ENCODE assay signal across 8 mouse cellular contexts in genomic region chr4:132960864-132961639, GRCm38 (mm10). TPM values are rescaled to one million over a fixed set of nuclear protein-coding genes. Genes with fewer than 3 reads are reported as not detected.
DNase-seq lines count a peak whose midpoint lies in the region; ATAC-seq lines count a peak whose summit lies in the region.

No protein-coding gene starts in this region.

- no peak overlapping the region for H3K4me3 ChIP-seq in midbrain, embryonic 10.5 days
- no peak overlapping the region for H3K4me3 ChIP-seq in midbrain, embryonic 13.5 days (replicated peaks)
- no peak overlapping the region for H3K4me3 ChIP-seq in forebrain, embryonic 11.5 days (ENCODE audit: low read depth, low read length)

- H3K9me3 ChIP-seq in midbrain, embryonic 10.5 days (replicated peaks), result no peaks in the 10 kb centered on the region
- H3K9me3 ChIP-seq in midbrain, embryonic 13.5 days, result no peaks in the 10 kb centered on the region
- H3K9me3 ChIP-seq in forebrain, embryonic 11.5 days (ENCODE audit: control insufficient read depth, low read length), result no peaks in the 10 kb centered on the region

- DNase-seq in midbrain, embryonic 10.5 days (ENCODE audit: low spot score), result no peak
- DNase-seq in gastrocnemius, postnatal 25 days, result peak; percentile 27
- DNase-seq in kidney, adult 9 months, result peak; percentile 52
- DNase-seq in spleen, adult 18-20 months, result no peak
- no peak for DNase-seq in spleen, postnatal 14 days (ENCODE audit: low spot score in 2 of 2)
- no peak for DNase-seq in forebrain, embryonic 11.5 days (ENCODE audit: low spot score)

- H3K4me2 ChIP-seq in midbrain, embryonic 13.5 days (replicated peaks), result no peak overlapping the region
- H3K4me2 ChIP-seq in forebrain, embryonic 11.5 days (ENCODE audit: low read depth, low read length, severe bottlenecking), result no peak overlapping the region

- H3K4me1 ChIP-seq in midbrain, embryonic 10.5 days, result peaks cover 55% of the 10 kb centered on the region
- H3K4me1 ChIP-seq in midbrain, embryonic 13.5 days (replicated peaks), result peaks cover 35% of the 10 kb centered on the region
- peaks cover 15% of the 10 kb centered on the region for H3K4me1 ChIP-seq in forebrain, embryonic 11.5 days (replicated peaks; ENCODE audit: control insufficient read depth, insufficient read depth, low read length)

- H3K27ac ChIP-seq in midbrain, embryonic 10.5 days (replicated peaks), result peak overlapping the region; percentile 83
- H3K27ac ChIP-seq in midbrain, embryonic 13.5 days, result no peak overlapping the region
- no peak overlapping the region for H3K27ac ChIP-seq in forebrain, embryonic 11.5 days (ENCODE audit: low read depth, low read length)

- H3K36me3 ChIP-seq in midbrain, embryonic 10.5 days, result no peaks in the 10 kb centered on the region
- H3K36me3 ChIP-seq in midbrain, embryonic 13.5 days, result no peaks in the 10 kb centered on the region
- no peaks in the 10 kb centered on the region for H3K36me3 ChIP-seq in forebrain, embryonic 11.5 days (ENCODE audit: control insufficient read depth, insufficient read depth, low read length)

- no peak for ATAC-seq in midbrain, embryonic 13.5 days
- peak; percentile 41 for ATAC-seq in monocyte, adult 5-6 weeks (replicated peaks; ENCODE audit: insufficient number of reproducible peaks, low FRiP score, low TSS enrichment, poor library complexity, severe bottlenecking)
- no peak for ATAC-seq in forebrain, embryonic 11.5 days (replicated peaks; ENCODE audit: low FRiP score)

- H3K27me3 ChIP-seq in midbrain, embryonic 10.5 days (ENCODE audit: low read depth, poor library complexity, severe bottlenecking), result no peaks in the 10 kb centered on the region; the same call in 1 of the 2 replicates
- H3K27me3 ChIP-seq in midbrain, embryonic 13.5 days, result no peaks in the 10 kb centered on the region
- no peaks in the 10 kb centered on the region for H3K27me3 ChIP-seq in forebrain, embryonic 11.5 days (ENCODE audit: control insufficient read depth, insufficient read depth, low read length)

- WGBS in midbrain, embryonic 10.5 days, result 68% methylated on average over 13 of the region's 13 CpGs
- WGBS in midbrain, embryonic 13.5 days, result 69% methylated on average over 13 of the region's 13 CpGs
- WGBS in forebrain, embryonic 11.5 days, result 76% methylated on average over 13 of the region's 13 CpGs

- H3K9ac ChIP-seq in midbrain, embryonic 13.5 days (replicated peaks), result no peak overlapping the region
- no peak overlapping the region for H3K9ac ChIP-seq in forebrain, embryonic 11.5 days (ENCODE audit: low read length)

RNA-seq across cellular contexts. Expression of gene Fgr, which starts 12.8 kb away (rescaled TPM):
- 0.05 and 0.10 TPM in 2 replicates for polyA plus RNA-seq in midbrain, embryonic 10.5 days (2016; fragmentation: Nextera tagmentation; extraction: Ambion mirVana)
- polyA plus RNA-seq in midbrain, embryonic 13.5 days (2015; fragmentation: Nextera tagmentation; extraction: Ambion mirVana), result 0.12 TPM in 1 of 2 replicates, not detected in the other
- total RNA-seq in gastrocnemius, postnatal 25 days (2021), result under 1 TPM in 1 of 2 experiments, not detected in 1; 0.43 TPM
- 266 TPM in 3 replicates for total RNA-seq in monocyte, adult 5-6 weeks (2017)
- 0.13 TPM in 1 of 2 replicates, not detected in the other for polyA plus RNA-seq in forebrain, embryonic 11.5 days (2014; fragmentation: Nextera tagmentation; extraction: Ambion mirVana)

RNA-seq across cellular contexts. Expression of gene Fam76a, which starts 38.7 kb away (rescaled TPM):
- 34.7 and 35.5 TPM in 2 replicates for polyA plus RNA-seq in midbrain, embryonic 10.5 days (2016; fragmentation: Nextera tagmentation; extraction: Ambion mirVana)
- polyA plus RNA-seq in midbrain, embryonic 13.5 days (2015; fragmentation: Nextera tagmentation; extraction: Ambion mirVana), result 39.1 and 45.1 TPM in 2 replicates
- 10 to 100 TPM; 19.8 to 23.0 TPM for total RNA-seq in gastrocnemius, postnatal 25 days (2021)
- total RNA-seq in monocyte, adult 5-6 weeks (2017), result 27.3 to 53.5 TPM (median 33.8 TPM) in 3 replicates
- polyA plus RNA-seq in forebrain, embryonic 11.5 days (2014; fragmentation: Nextera tagmentation; extraction: Ambion mirVana), result 28.1 and 31.4 TPM in 2 replicates

RNA-seq across cellular contexts. Expression of gene Ahdc1, which starts 50.0 kb away (rescaled TPM):
- polyA plus RNA-seq in midbrain, embryonic 10.5 days (2016; fragmentation: Nextera tagmentation; extraction: Ambion mirVana), result 5.7 and 5.8 TPM in 2 replicates
- polyA plus RNA-seq in midbrain, embryonic 13.5 days (2015; fragmentation: Nextera tagmentation; extraction: Ambion mirVana), result 10.4 and 12.6 TPM in 2 replicates
- 10 to 100 TPM; 29.3 to 32.8 TPM for total RNA-seq in gastrocnemius, postnatal 25 days (2021)
- 2.8 to 13.7 TPM (median 3.3 TPM) in 3 replicates for total RNA-seq in monocyte, adult 5-6 weeks (2017)
- 5.5 and 7.5 TPM in 2 replicates for polyA plus RNA-seq in forebrain, embryonic 11.5 days (2014; fragmentation: Nextera tagmentation; extraction: Ambion mirVana)

Comparison
In these comparisons a context has a peak if more than half of its experiments do, and no peak if none do; other contexts are left out.
1. DNase-seq: peak in gastrocnemius, postnatal 25 days (single experiment) and kidney, adult 9 months (single experiment); none in midbrain, embryonic 10.5 days (single experiment), spleen, adult 18-20 months (0 of 2), spleen, postnatal 14 days (0 of 2) and forebrain, embryonic 11.5 days (single experiment).